Mouse (Mus musculus): Measurements from ENCODE around the gene Plcxd2. TPM values are rescaled to one million over a fixed set of nuclear protein-coding genes. Genes with fewer than 3 reads are reported as not detected.

Gene Plcxd2
- 0.92 and 1.1 TPM in 2 replicates for polyA plus RNA-seq (2016; fragmentation: Nextera tagmentation; extraction: Ambion mirVana)

GRCm38 (mm10) chr16:46010153-46010905 lies at the start of gene Plcxd2:
Plcxd2 (minus strand) TSS chr16:46010218.
- DNase-seq (ENCODE audit: low spot score) = peak; percentile 92
- H3K4me1 ChIP-seq = peaks cover 9% of the 10 kb centered on the region
- H3K27ac ChIP-seq = peak within 1 kb of the TSS; percentile 74
- H3K4me3 ChIP-seq = peak within 1 kb of the TSS; percentile 69
- H3K27me3 ChIP-seq (ENCODE audit: low read depth, poor library complexity, severe bottlenecking) = peaks cover 6% of the 10 kb centered on the region
- H3K9me3 ChIP-seq (replicated peaks) = no peaks in the 10 kb centered on the region
- under 1% methylated on average over 39 of the region's 39 CpGs for WGBS
- no peaks in the 10 kb centered on the region for H3K36me3 ChIP-seq

DNA sequence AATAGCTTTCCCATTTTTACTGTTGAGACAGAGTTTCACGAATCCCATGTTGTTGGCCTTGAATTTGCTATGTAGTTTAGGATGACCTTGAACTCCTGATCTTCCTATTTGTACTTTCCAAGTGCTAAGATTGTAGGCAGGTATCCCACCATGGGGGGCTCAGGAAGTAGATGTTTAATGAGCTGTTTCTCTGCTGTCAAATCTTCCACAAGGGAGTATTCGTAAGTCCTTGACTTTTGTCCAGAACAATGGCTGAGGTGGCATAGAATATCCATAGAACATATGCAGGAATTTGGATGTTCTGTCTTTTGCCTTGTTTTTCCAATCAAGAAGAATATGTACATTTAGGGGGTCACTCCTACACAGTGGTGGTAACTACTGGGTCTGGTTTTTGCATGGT lies 36.9 kb upstream of the Plcxd2 start:
- Histone ChIP-seq H3K4me1 (no peaks in the 10 kb centered on the region), H3K27me3 (ENCODE audit: low read depth, poor library complexity, severe bottlenecking) (no peaks in the 10 kb centered on the region), H3K36me3 (no peaks in the 10 kb centered on the region), H3K27ac (no peak overlapping the region), H3K9me3 (replicated peaks) (no peaks in the 10 kb centered on the region), H3K4me3 (no peak overlapping the region)
- DNase-seq (ENCODE audit: low spot score) = no peak
- WGBS = 84% methylated on average over 2 of the region's 2 CpGs

DNA sequence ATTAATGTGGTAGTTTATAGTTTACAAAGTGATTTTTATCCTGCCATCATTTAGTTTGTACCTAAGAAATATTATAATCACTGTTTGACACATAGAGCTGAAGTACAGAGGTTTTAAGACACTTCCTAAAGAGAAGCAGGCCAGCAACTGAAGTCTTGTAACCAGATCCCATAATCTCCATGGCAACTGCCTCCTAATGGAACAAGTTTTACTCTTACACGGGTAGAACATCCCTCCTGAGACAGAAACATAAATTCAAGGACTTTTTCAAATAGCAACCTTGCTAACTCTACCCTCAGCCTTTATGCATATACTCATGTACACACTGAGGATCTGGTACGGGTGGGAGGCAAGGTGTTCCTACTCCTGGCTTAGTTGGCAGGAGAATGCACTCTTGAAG lies 26.2 kb upstream of the Plcxd2 start:
- Histone ChIP-seq H3K4me1 (no peaks in the 10 kb centered on the region), H3K27ac (no peak overlapping the region), H3K27me3 (ENCODE audit: low read depth, poor library complexity, severe bottlenecking) (no peaks in the 10 kb centered on the region), H3K9me3 (replicated peaks) (no peaks in the 10 kb centered on the region), H3K4me3 (no peak overlapping the region), H3K36me3 (no peaks in the 10 kb centered on the region)
- DNase-seq (ENCODE audit: low spot score) = no peak
- 60% methylated on average over 2 of the region's 2 CpGs for WGBS

DNA sequence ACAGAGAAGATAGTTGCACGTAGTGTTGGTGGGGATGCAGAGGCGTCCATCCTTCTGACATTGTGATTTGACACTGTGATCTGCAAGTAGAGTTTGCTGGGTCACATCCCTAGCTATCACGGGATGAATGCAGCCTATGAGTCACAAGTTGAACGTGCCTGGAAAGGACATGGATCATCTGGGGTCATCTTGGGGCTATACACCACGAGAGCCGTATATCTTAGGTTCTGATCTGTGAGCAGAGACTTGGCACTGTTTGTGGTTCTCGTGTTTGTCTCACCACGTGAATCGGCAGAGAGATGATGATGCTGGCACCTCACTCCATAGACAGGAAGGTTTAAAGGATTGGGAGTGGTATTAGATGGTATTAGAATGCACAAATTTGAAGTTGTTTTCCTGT lies 23.9 kb upstream of the Plcxd2 start:
- H3K9me3 ChIP-seq (replicated peaks) = no peaks in the 10 kb centered on the region
- no peaks in the 10 kb centered on the region for H3K4me1 ChIP-seq
- H3K27ac ChIP-seq = no peak overlapping the region
- no peak overlapping the region for H3K4me3 ChIP-seq
- H3K36me3 ChIP-seq = no peaks in the 10 kb centered on the region
- DNase-seq (ENCODE audit: low spot score) = no peak
- H3K27me3 ChIP-seq (ENCODE audit: low read depth, poor library complexity, severe bottlenecking) = no peaks in the 10 kb centered on the region
- 81% methylated on average over 9 of the region's 9 CpGs for WGBS

GRCm38 (mm10) chr16:46022958-46023491 lies 13.0 kb upstream of the Plcxd2 start:
- no peak overlapping the region for H3K27ac ChIP-seq
- WGBS = 83% methylated on average over 5 of the region's 5 CpGs
- H3K4me1 ChIP-seq = no peaks in the 10 kb centered on the region
- no peaks in the 10 kb centered on the region for H3K27me3 ChIP-seq (ENCODE audit: low read depth, poor library complexity, severe bottlenecking)
- H3K9me3 ChIP-seq (replicated peaks) = no peaks in the 10 kb centered on the region
- H3K36me3 ChIP-seq = no peaks in the 10 kb centered on the region
- DNase-seq (ENCODE audit: low spot score) = no peak
- no peak overlapping the region for H3K4me3 ChIP-seq

DNA sequence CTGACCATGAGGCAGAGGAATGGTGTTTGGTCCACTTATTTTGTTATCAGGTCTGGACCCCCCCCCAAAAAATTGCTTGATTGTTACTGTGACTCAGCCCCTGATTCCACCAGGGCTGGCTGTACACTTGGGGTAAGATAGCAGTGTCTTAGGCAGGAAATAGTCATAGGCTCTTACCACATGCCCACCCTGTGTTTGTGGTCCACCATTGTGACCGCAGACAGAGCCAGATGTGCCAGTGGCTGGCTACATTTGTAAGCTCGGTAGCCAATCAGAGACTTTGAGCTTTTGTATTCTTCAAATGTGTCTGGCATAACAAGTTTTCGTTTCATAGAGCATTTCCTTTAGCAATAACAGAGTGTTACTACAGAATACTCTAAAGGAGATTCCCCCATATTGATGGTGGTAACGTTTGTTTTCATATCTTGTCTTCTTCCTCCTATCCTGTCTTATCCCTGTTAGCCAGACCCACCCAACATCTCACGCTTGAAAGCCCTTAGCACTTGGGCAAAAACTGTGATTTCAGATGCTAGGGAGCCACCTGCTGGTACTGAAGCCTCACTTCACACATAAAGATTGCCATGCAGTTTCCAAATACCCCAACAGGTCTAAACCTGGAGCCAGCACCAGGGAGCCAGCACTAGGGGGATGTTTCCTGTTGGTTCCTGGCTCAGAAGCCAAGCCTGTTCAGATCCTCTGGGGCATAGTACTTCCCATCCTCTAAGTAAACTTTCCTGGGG lies 12.3 kb upstream of the Plcxd2 start:
- H3K9me3 ChIP-seq (replicated peaks) = no peaks in the 10 kb centered on the region
- no peak overlapping the region for H3K4me3 ChIP-seq
- no peaks in the 10 kb centered on the region for H3K4me1 ChIP-seq
- H3K27me3 ChIP-seq (ENCODE audit: low read depth, poor library complexity, severe bottlenecking) = no peaks in the 10 kb centered on the region
- no peaks in the 10 kb centered on the region for H3K36me3 ChIP-seq
- WGBS = 52% methylated on average over 5 of the region's 5 CpGs
- DNase-seq (ENCODE audit: low spot score) = peak; percentile 57
- H3K27ac ChIP-seq = no peak overlapping the region

- no peaks in the 10 kb centered on the region for H3K9me3 ChIP-seq (replicated peaks)
- H3K4me1 ChIP-seq = no peaks in the 10 kb centered on the region
- WGBS = 77% methylated on average over 2 of the region's 2 CpGs
- no peak for DNase-seq (ENCODE audit: low spot score)
- H3K36me3 ChIP-seq = no peaks in the 10 kb centered on the region
- no peak overlapping the region for H3K27ac ChIP-seq
- H3K4me3 ChIP-seq = no peak overlapping the region
- no peaks in the 10 kb centered on the region for H3K27me3 ChIP-seq (ENCODE audit: low read depth, poor library complexity, severe bottlenecking)
Measured at GRCm38 (mm10) chr16:46021302-46021701, 11.3 kb upstream of the Plcxd2 start.

- no peak overlapping the region for H3K4me3 ChIP-seq
- H3K9me3 ChIP-seq (replicated peaks) = no peaks in the 10 kb centered on the region
- DNase-seq (ENCODE audit: low spot score) = no peak
- no peaks in the 10 kb centered on the region for H3K27me3 ChIP-seq (ENCODE audit: low read depth, poor library complexity, severe bottlenecking)
- WGBS = 81% methylated on average over 2 of the region's 2 CpGs
- H3K27ac ChIP-seq = no peak overlapping the region
- H3K4me1 ChIP-seq = no peaks in the 10 kb centered on the region
- no peaks in the 10 kb centered on the region for H3K36me3 ChIP-seq
Measured at GRCm38 (mm10) chr16:46020396-46020795, 10.4 kb upstream of the Plcxd2 start.

DNA sequence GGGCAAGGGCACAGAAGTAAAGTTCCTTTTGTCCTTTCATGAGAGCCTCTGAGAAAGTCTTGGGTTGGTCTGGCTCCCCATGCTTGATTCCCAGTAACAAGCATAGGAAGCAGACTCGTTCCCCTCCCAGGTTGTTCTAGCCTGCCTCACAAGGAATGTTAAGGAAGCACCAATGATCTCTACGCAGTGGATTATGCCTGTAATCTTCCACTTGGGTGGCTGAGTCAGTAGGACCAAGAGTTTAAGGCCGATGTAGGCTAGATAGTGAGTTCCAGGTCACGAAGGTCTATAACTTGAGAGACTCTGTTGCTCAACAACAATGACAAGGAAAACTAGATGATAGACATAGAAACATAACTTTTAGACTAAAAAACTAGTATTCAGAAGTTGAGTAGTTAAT lies 9.8 kb upstream of the Plcxd2 start:
- no peaks in the 10 kb centered on the region for H3K4me1 ChIP-seq
- no peaks in the 10 kb centered on the region for H3K36me3 ChIP-seq
- H3K27ac ChIP-seq = no peak overlapping the region
- WGBS = 90% methylated on average over 4 of the region's 4 CpGs
- no peak for DNase-seq (ENCODE audit: low spot score)
- no peaks in the 10 kb centered on the region for H3K27me3 ChIP-seq (ENCODE audit: low read depth, poor library complexity, severe bottlenecking)
- H3K4me3 ChIP-seq = no peak overlapping the region
- no peaks in the 10 kb centered on the region for H3K9me3 ChIP-seq (replicated peaks)

GRCm38 (mm10) chr16:46019359-46019758 lies 9.3 kb upstream of the Plcxd2 start:
- no peak for DNase-seq (ENCODE audit: low spot score)
- 85% methylated on average over 1 of the region's 1 CpGs for WGBS
- Histone ChIP-seq H3K4me1 (no peaks in the 10 kb centered on the region), H3K36me3 (no peaks in the 10 kb centered on the region), H3K27me3 (ENCODE audit: low read depth, poor library complexity, severe bottlenecking) (no peaks in the 10 kb centered on the region), H3K27ac (no peak overlapping the region), H3K4me3 (no peak overlapping the region), H3K9me3 (replicated peaks) (no peaks in the 10 kb centered on the region)

DNA sequence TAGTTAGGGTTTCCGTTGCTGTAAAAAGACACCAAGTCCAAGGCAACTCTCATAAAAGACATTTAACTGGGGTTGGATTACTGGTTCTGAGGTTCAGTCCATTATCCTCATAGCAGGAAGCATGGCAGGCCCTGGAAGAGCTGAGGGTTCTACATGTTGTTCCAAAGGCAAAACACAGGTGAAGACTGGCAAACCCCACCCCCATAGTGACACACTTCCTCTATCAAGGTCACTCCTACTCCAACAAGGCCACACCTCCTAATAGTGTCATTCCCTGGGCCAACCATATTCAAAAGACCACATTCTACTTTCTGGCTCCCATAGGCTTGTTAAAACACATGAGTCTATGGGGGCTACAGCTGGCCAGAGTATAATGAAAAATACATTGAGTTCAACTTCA lies 1.7 kb upstream of the Plcxd2 start:
- no peaks in the 10 kb centered on the region for H3K9me3 ChIP-seq (replicated peaks)
- H3K27me3 ChIP-seq (ENCODE audit: low read depth, poor library complexity, severe bottlenecking) = peaks cover 6% of the 10 kb centered on the region
- H3K36me3 ChIP-seq = no peaks in the 10 kb centered on the region
- H3K4me3 ChIP-seq = no peak overlapping the region
- no peak overlapping the region for H3K27ac ChIP-seq
- 80% methylated on average over 1 of the region's 1 CpGs for WGBS
- no peak for DNase-seq (ENCODE audit: low spot score)
- peaks cover 9% of the 10 kb centered on the region for H3K4me1 ChIP-seq

DNA sequence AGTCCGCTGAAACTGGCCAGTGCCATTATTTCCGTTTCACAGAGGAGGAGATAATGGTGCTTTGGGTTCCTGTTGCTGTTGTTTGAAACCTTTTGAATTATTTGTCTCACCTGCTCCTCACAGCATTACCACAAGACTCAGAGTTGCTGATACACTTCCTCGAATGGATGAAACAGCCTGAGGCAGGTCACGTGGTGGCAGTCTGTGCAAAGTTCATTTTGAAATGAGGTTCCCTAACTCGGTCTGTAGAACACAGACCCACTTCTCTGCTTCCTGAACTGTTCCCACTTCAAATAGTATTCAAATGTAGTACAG lies 845 bp upstream of the Plcxd2 start:
- H3K4me3 ChIP-seq = peak overlapping the region; percentile 69
- H3K4me1 ChIP-seq = peaks cover 9% of the 10 kb centered on the region
- no peaks in the 10 kb centered on the region for H3K9me3 ChIP-seq (replicated peaks)
- peak overlapping the region; percentile 74 for H3K27ac ChIP-seq
- H3K27me3 ChIP-seq (ENCODE audit: low read depth, poor library complexity, severe bottlenecking) = peaks cover 6% of the 10 kb centered on the region
- 15% methylated on average over 5 of the region's 5 CpGs for WGBS
- no peaks in the 10 kb centered on the region for H3K36me3 ChIP-seq
- DNase-seq (ENCODE audit: low spot score) = peak; percentile 46

GRCm38 (mm10) chr16:46009717-46010116 lies 301 bp downstream of the Plcxd2 start:
- Histone ChIP-seq H3K4me1 (peaks cover 9% of the 10 kb centered on the region), H3K36me3 (no peaks in the 10 kb centered on the region), H3K4me3 (peak overlapping the region; percentile 69), H3K27ac (peak overlapping the region; percentile 74), H3K27me3 (ENCODE audit: low read depth, poor library complexity, severe bottlenecking) (peaks cover 6% of the 10 kb centered on the region), H3K9me3 (replicated peaks) (no peaks in the 10 kb centered on the region)
- 1% methylated on average over 13 of the region's 13 CpGs for WGBS
- peak; percentile 36 for DNase-seq (ENCODE audit: low spot score)
